Mouse (Mus musculus) lung, postnatal 0 days (tissue): ENCODE data around the gene Csrnp1.

Experiments used
- CTCF ChIP-seq: IDR thresholded peaks from 2 replicates; pipeline ENCODE4 v1.5.1; 2016; ENCODE audit warnings: antibody characterized with exemption, mild to moderate bottlenecking
- EP300 ChIP-seq: IDR thresholded peaks from 2 replicates; pipeline ENCODE4 v1.6.1; 2016; ENCODE audit warnings: antibody characterized with exemption, mild to moderate bottlenecking, control low read depth

DNA sequence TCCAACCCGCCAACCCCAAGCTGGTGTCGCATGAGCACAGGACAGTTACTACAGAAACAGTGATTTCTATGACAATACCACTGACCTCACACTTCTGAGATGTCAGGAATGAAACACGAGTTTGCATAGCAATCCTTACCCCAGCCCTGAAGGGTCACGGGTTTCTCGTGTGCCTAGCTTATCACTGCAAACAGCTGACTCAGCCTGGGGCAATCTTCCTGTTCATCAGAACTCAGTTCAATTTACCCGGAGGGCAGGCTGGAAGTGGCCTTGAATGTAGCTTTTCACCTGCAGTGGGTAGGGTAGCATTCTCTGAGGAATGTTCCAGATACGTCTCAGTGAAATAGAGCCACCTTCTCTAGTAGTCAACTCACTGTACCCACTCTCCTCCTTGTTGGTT is 9.7 kb upstream of the Csrnp1 start:
- TF ChIP-seq CTCF (no peak), EP300 (no peak)
